ENCODE assay signal across 8 mouse cellular contexts in the genomic region with DNA sequence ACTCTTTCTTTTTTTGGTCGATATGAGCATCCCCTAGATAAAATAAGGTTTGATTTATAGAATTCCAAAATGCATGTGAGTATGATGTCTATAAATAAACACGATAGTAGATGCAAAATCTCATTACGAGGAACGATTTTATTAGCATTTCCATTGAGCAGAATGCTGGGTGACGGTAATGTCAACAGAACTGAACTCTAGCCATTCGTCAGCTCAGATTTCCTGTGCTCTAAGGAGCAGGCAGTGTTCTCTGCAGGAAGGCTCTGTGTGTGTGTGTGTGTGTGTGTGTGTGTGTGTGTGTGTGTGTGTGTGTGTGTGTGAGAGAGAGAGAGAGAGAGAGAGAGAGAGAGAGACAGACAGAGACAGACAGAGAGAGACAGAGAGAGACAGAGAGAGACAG.
DNase-seq lines count a peak whose midpoint lies in the region; ATAC-seq and TF ChIP-seq lines count a peak whose summit lies in the region.
"Not testable (repeated sequence)": the region's sequence is repeated elsewhere in the genome, so short reads cannot be mapped to it uniquely, and the experiment has no call there.

No protein-coding gene starts in this region.

- H3K9me3 ChIP-seq in embryonic facial prominence, embryonic 14.5 days (ENCODE audit: control insufficient read depth, low read length); hindbrain, postnatal 0 days (ENCODE audit: low read length); midbrain, postnatal 0 days (ENCODE audit: low read length): not testable (repeated sequence)

- H3K9ac ChIP-seq in embryonic facial prominence, embryonic 14.5 days (ENCODE audit: low read depth, low read length); hindbrain, postnatal 0 days (replicated peaks; ENCODE audit: low read length); midbrain, postnatal 0 days (replicated peaks; ENCODE audit: low read length, poor library complexity, severe bottlenecking): not testable (repeated sequence)

- ATAC-seq in CD4-positive, CD25-positive, alpha-beta regulatory T cell, adult 4 months: peak; percentile 47
- not testable (repeated sequence) for ATAC-seq in embryonic facial prominence, embryonic 14.5 days (ENCODE audit: low read depth); hindbrain, postnatal 0 days; midbrain, postnatal 0 days (ENCODE audit: low FRiP score)

- H3K27me3 ChIP-seq in embryonic facial prominence, embryonic 14.5 days (replicated peaks; ENCODE audit: control insufficient read depth, insufficient read depth, low read length); hindbrain, postnatal 0 days (ENCODE audit: insufficient read depth, low read length); midbrain, postnatal 0 days (ENCODE audit: insufficient read depth, low read length); thymus, adult 2 months (ENCODE audit: control insufficient read depth, insufficient read depth, low read length): not testable (repeated sequence)

- not testable (repeated sequence) for H3K4me3 ChIP-seq in embryonic facial prominence, embryonic 14.5 days (ENCODE audit: low read depth, low read length); hindbrain, postnatal 0 days (ENCODE audit: low read length); midbrain, postnatal 0 days (ENCODE audit: low read depth, low read length); thymus, adult 2 months (ENCODE audit: control insufficient read depth, insufficient read depth, low read length)

- not testable (repeated sequence) for H3K4me2 ChIP-seq in embryonic facial prominence, embryonic 14.5 days (ENCODE audit: low read depth, low read length); hindbrain, postnatal 0 days (ENCODE audit: low read depth, low read length); midbrain, postnatal 0 days (ENCODE audit: low read depth, low read length, poor library complexity, severe bottlenecking)

- not testable (repeated sequence) for TF ChIP-seq CTCF in brain, embryonic 14.5 days (IDR thresholded peaks at IDR 0.05; ENCODE audit: borderline replicate concordance, extremely low read depth, insufficient read depth, insufficient read length); hindbrain, postnatal 0 days (IDR thresholded peaks at IDR 0.05; ENCODE audit: low read depth); midbrain, postnatal 0 days (IDR thresholded peaks at IDR 0.05); thymus, adult 2 months (IDR thresholded peaks at IDR 0.05; ENCODE audit: borderline replicate concordance, control insufficient read depth, extremely low read depth, insufficient read depth, low read length, poor library complexity)

- peak; percentile 39 for DNase-seq in CD4-positive helper T cell, adult 2 months (ENCODE audit: low read depth, low spot score)
- DNase-seq in brain, embryonic 14.5 days (ENCODE audit: low read depth): peak; percentile 37
- peak; percentile 14 for DNase-seq in embryonic facial prominence, embryonic 14.5 days (ENCODE audit: low spot score)
- peak; percentile 11 for DNase-seq in hindbrain, postnatal 0 days (ENCODE audit: low spot score)
- peak; percentile 9 for DNase-seq in midbrain, postnatal 0 days (ENCODE audit: low spot score)
- DNase-seq in thymus, adult 2 months: peak; percentile 23
- DNase-seq in thymus, postnatal 4 days: peak; percentile 37

- not testable (repeated sequence) for H3K36me3 ChIP-seq in embryonic facial prominence, embryonic 14.5 days (ENCODE audit: control insufficient read depth, insufficient read depth, low read length); hindbrain, postnatal 0 days (ENCODE audit: insufficient read depth, low read length); midbrain, postnatal 0 days (ENCODE audit: insufficient read depth, low read length); thymus, adult 2 months (ENCODE audit: control insufficient read depth, insufficient read depth, low read length)

- H3K27ac ChIP-seq in embryonic facial prominence, embryonic 14.5 days (replicated peaks; ENCODE audit: low read depth, low read length); hindbrain, postnatal 0 days; midbrain, postnatal 0 days (ENCODE audit: low read depth, low read length); thymus, adult 2 months (ENCODE audit: control insufficient read depth, insufficient read depth, low read length): not testable (repeated sequence)

- 42% methylated on average over 6 of the region's 6 CpGs for WGBS in embryonic facial prominence, embryonic 14.5 days
- WGBS in hindbrain, postnatal 0 days: 55% methylated on average over 6 of the region's 6 CpGs
- 58% methylated on average over 6 of the region's 6 CpGs for WGBS in midbrain, postnatal 0 days
- 76% methylated on average over 6 of the region's 6 CpGs for WGBS in thymus, adult 2 months

- not testable (repeated sequence) for TF ChIP-seq POLR2A in brain, embryonic 14.5 days (IDR thresholded peaks at IDR 0.05; ENCODE audit: borderline replicate concordance, extremely low read depth, insufficient read depth, insufficient read length, poor library complexity, severe bottlenecking); thymus, adult 2 months (IDR thresholded peaks at IDR 0.05; ENCODE audit: control insufficient read depth, extremely low read depth, insufficient read depth, low read length, poor library complexity)

- H3K4me1 ChIP-seq in embryonic facial prominence, embryonic 14.5 days (ENCODE audit: control insufficient read depth, insufficient read depth, low read length); hindbrain, postnatal 0 days (ENCODE audit: insufficient read depth, low read length); midbrain, postnatal 0 days (ENCODE audit: insufficient read depth, low read length): not testable (repeated sequence)
- peaks cover 25% of the 10 kb centered on the region for H3K4me1 ChIP-seq in thymus, adult 2 months (replicated peaks; ENCODE audit: control insufficient read depth, insufficient read depth, low read length)
